Mouse (Mus musculus) myocyte (in vitro differentiated cells): ENCODE results near the gene Prcd.

Source experiments
- CEBPB ChIP-seq: IDR thresholded peaks from 2 replicates; pipeline ENCODE4 v1.6.1; 2011; ENCODE audit warnings: mild to moderate bottlenecking, moderate library complexity; ENCODE audit not compliant: poor library complexity, insufficient read depth, severe bottlenecking
- E2F4 ChIP-seq: IDR thresholded peaks from one replicate; pipeline ENCODE4 v1.6.1; 2011; ENCODE audit warnings: mild to moderate bottlenecking, control low read depth, moderate library complexity; ENCODE audit not compliant: insufficient read depth
- MAX ChIP-seq: IDR thresholded peaks from one replicate; pipeline ENCODE4 v1.6.1; 2011; ENCODE audit warnings: low read depth, mild to moderate bottlenecking, control low read depth
- MYOG ChIP-seq, 3 experiments: IDR thresholded peaks; one replicate each; pipeline ENCODE4 v1.6.1; 2011; ENCODE audit warnings: control low read depth in 2 of 3, low read depth in 2 of 3, mild to moderate bottlenecking in 2 of 3; ENCODE audit not compliant: insufficient read length in 2 of 3, control insufficient read depth in 1 of 3, insufficient read depth in 1 of 3
- POLR2A ChIP-seq: IDR thresholded peaks from one replicate; pipeline ENCODE4 v1.6.1; 2011; ENCODE audit warnings: low read depth, mild to moderate bottlenecking, control low read depth, moderate library complexity; ENCODE audit not compliant: insufficient read length
- POLR2AphosphoS2 ChIP-seq: IDR thresholded peaks from one replicate; pipeline ENCODE4 v1.6.1; 2011; ENCODE audit warnings: low read depth, control low read depth; ENCODE audit not compliant: insufficient read length
- REST ChIP-seq: IDR thresholded peaks from one replicate; pipeline ENCODE4 v1.6.1; 2011; ENCODE audit warnings: mild to moderate bottlenecking, control low read depth, moderate library complexity; ENCODE audit not compliant: insufficient read depth, insufficient read length
- TCF12 ChIP-seq: IDR thresholded peaks from one replicate; pipeline ENCODE4 v1.6.1; 2011; ENCODE audit warnings: mild to moderate bottlenecking, control low read depth; ENCODE audit not compliant: poor library complexity, insufficient read depth, severe bottlenecking
- TCF3 ChIP-seq: IDR thresholded peaks from one replicate; pipeline ENCODE4 v1.6.1; 2011; ENCODE audit warnings: low read depth, control low read depth; ENCODE audit not compliant: insufficient read length
- USF1 ChIP-seq: IDR thresholded peaks from one replicate; pipeline ENCODE4 v1.6.1; 2011; ENCODE audit warnings: low read depth, mild to moderate bottlenecking, control low read depth, moderate library complexity

GRCm38 (mm10) chr11:116652330-116653098, 820 bp upstream of the Prcd start:
- TF ChIP-seq CEBPB (no peak), POLR2A (no peak), MYOG (IDR thresholded peaks at IDR 0.05; ENCODE audit: control insufficient read depth in 1 of 3, insufficient read depth in 1 of 3, insufficient read length in 2 of 3, low read depth in 2 of 3) (no peak), MAX (no peak), USF1 (no peak), POLR2AphosphoS2 (no peak), TCF3 (no peak), TCF12 (no peak), E2F4 (no peak), REST (no peak)
